Mouse (Mus musculus): ENCODE results near the gene Fam163a.
"Not testable (repeated sequence)": the region's sequence is repeated elsewhere in the genome, so short reads cannot be mapped to it uniquely, and the experiment has no call there.

Gene Fam163a

GRCm38 (mm10) chr1:156204656-156205131 lies at the start of gene Fam163a:
TSS of gene Fam163a (minus strand) at chr1:156205026.
- DNase-seq (ENCODE audit: low read depth, low spot score): no peak

GRCm38 (mm10) chr1:156251096-156251495 lies 46.3 kb upstream of the Fam163a start:
- not testable (repeated sequence) for DNase-seq (ENCODE audit: low read depth, low spot score)

GRCm38 (mm10) chr1:156247893-156248292 lies 43.1 kb upstream of the Fam163a start:
- no peak for DNase-seq (ENCODE audit: low read depth, low spot score)

- DNase-seq (ENCODE audit: low read depth, low spot score): peak; percentile 44
Observed at GRCm38 (mm10) chr1:156241713-156242348, 37.0 kb upstream of the Fam163a start.

- DNase-seq (ENCODE audit: low read depth, low spot score): no peak
Observed at GRCm38 (mm10) chr1:156241035-156241434, 36.2 kb upstream of the Fam163a start.

- DNase-seq (ENCODE audit: low read depth, low spot score): no peak
Observed at GRCm38 (mm10) chr1:156231122-156231521, 26.3 kb upstream of the Fam163a start.

GRCm38 (mm10) chr1:156230339-156231089 lies 25.7 kb upstream of the Fam163a start:
- peak; percentile 22 for DNase-seq (ENCODE audit: low read depth, low spot score)

GRCm38 (mm10) chr1:156229448-156229847 lies 24.6 kb upstream of the Fam163a start:
- DNase-seq (ENCODE audit: low read depth, low spot score): no peak

GRCm38 (mm10) chr1:156228728-156229127 lies 23.9 kb upstream of the Fam163a start:
- DNase-seq (ENCODE audit: low read depth, low spot score): no peak

- no peak for DNase-seq (ENCODE audit: low read depth, low spot score)
Observed at GRCm38 (mm10) chr1:156226903-156227302, 22.1 kb upstream of the Fam163a start.

GRCm38 (mm10) chr1:156222205-156223000 lies 17.6 kb upstream of the Fam163a start:
- no peak for DNase-seq (ENCODE audit: low read depth, low spot score)

- no peak for DNase-seq (ENCODE audit: low read depth, low spot score)
Observed at GRCm38 (mm10) chr1:156221327-156221726, 16.5 kb upstream of the Fam163a start.

- DNase-seq (ENCODE audit: low read depth, low spot score): no peak
Observed at GRCm38 (mm10) chr1:156218573-156218972, 13.7 kb upstream of the Fam163a start.

GRCm38 (mm10) chr1:156217941-156218340 lies 13.1 kb upstream of the Fam163a start:
- DNase-seq (ENCODE audit: low read depth, low spot score): no peak

GRCm38 (mm10) chr1:156217393-156217792 lies 12.6 kb upstream of the Fam163a start:
- no peak for DNase-seq (ENCODE audit: low read depth, low spot score)

- no peak for DNase-seq (ENCODE audit: low read depth, low spot score)
Observed at GRCm38 (mm10) chr1:156216249-156216648, 11.4 kb upstream of the Fam163a start.

- no peak for DNase-seq (ENCODE audit: low read depth, low spot score)
Observed at GRCm38 (mm10) chr1:156214651-156215050, 9.8 kb upstream of the Fam163a start.

- DNase-seq (ENCODE audit: low read depth, low spot score): no peak
Observed at GRCm38 (mm10) chr1:156212923-156213322, 8.1 kb upstream of the Fam163a start.

GRCm38 (mm10) chr1:156211809-156212317 lies 7.0 kb upstream of the Fam163a start:
- DNase-seq (ENCODE audit: low read depth, low spot score): no peak

- no peak for DNase-seq (ENCODE audit: low read depth, low spot score)
Observed at GRCm38 (mm10) chr1:156205164-156205563, 338 bp upstream of the Fam163a start.

GRCm38 (mm10) chr1:156203961-156204655 lies 718 bp downstream of the Fam163a start:
- no peak for DNase-seq (ENCODE audit: low read depth, low spot score)
